Mouse (Mus musculus) lung, embryonic 16.5 days (tissue): ENCODE measurements at regions not wholly inside any gene's neighbourhood (a gene's known extent, or its start where the extent isn't known, plus 50 kb on each side); places are given as distances from the start of the nearest gene placed in this dataset.

Experiments
- ATAC-seq: fragments of 200-750 bp; cut with Nextera tagmentation; 2 replicates; pipeline ENCODE4 v1.8.0; 2017; ENCODE audit warnings: low read depth, mild to moderate bottlenecking, moderate library complexity
- H3K27ac ChIP-seq: fragments of 300-500 bp; sonication (generic); 2 replicates; pipeline ENCODE4 v1.5.1; 2014; ENCODE audit warnings: mild to moderate bottlenecking, control low read depth, low read length
- H3K27me3 ChIP-seq: fragments of 300-500 bp; sonication (generic); 2 replicates; pipeline ENCODE4 v1.6.1; 2014; ENCODE audit warnings: low read depth, low read length, mixed read lengths; ENCODE audit not compliant: control insufficient read depth, insufficient read depth
- H3K36me3 ChIP-seq: fragments of 300-500 bp; sonication (generic); 2 replicates; pipeline ENCODE4 v1.6.1; 2014; ENCODE audit warnings: low read length; ENCODE audit not compliant: control insufficient read depth, insufficient read depth
- H3K4me1 ChIP-seq: fragments of 300-500 bp; sonication (generic); replicated peaks from 2 replicates; pipeline ENCODE4 v1.6.1; 2014; ENCODE audit warnings: low read length, mixed read lengths; ENCODE audit not compliant: control insufficient read depth, insufficient read depth
- H3K4me2 ChIP-seq: fragments of 300-500 bp; sonication (generic); 2 replicates; pipeline ENCODE4 v1.6.1; 2014; ENCODE audit warnings: low read depth, low read length, control low read depth
- H3K4me3 ChIP-seq: fragments of 300-500 bp; sonication (generic); 2 replicates; pipeline ENCODE4 v1.5.1; 2014; ENCODE audit warnings: mild to moderate bottlenecking, low read length, control low read depth
- H3K9ac ChIP-seq: fragments of 300-500 bp; sonication (generic); 2 replicates; pipeline ENCODE4 v1.6.1; 2014; ENCODE audit warnings: low read length, control low read depth
- H3K9me3 ChIP-seq: fragments of 300-500 bp; sonication (generic); 2 replicates; pipeline ENCODE4 v1.6.1; 2016; ENCODE audit warnings: low read length; ENCODE audit not compliant: control insufficient read depth
- WGBS: fragments of 180-500 bp; shearing (Covaris S2); extraction: QIAGEN DNeasy Blood & Tissue Kit; methylation state at CpG from one replicate; pipeline ENCODE4 v1.1.7; 2014; 5-methylcytosine and 5-hydroxymethylcytosine counted together

DNA sequence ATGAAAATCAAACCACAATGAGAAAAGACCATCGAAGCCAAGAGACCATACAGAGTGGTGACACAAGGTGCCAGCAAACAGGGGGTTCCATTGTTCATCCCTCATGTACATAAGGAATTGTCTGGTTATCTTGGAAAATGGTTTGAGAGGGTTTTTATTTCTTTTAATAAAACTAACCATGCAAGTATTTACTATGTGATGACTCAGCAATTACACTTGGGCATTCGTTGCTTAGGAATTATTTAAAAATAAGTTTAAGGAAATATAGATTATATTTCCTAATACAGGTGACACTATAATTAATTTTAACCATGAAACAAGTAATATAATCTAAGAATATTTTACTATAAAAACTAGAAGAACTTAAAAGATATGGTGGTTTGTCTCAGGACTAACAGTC lies 218.7 kb upstream of the Gm11042 start:
- Histone ChIP-seq H3K9me3 (no peaks in the 10 kb centered on the region), H3K27me3 (no peaks in the 10 kb centered on the region), H3K4me2 (no peak overlapping the region), H3K36me3 (no peaks in the 10 kb centered on the region), H3K27ac (no peak overlapping the region), H3K4me3 (no peak overlapping the region), H3K9ac (no peak overlapping the region), H3K4me1 (0 out of 2 replicates have a peak, but pooled peaks cover 2% of the 10 kb centered on the region)
- WGBS: 74% methylated on average over 2 of the region's 2 CpGs
- ATAC-seq: no peak

DNA sequence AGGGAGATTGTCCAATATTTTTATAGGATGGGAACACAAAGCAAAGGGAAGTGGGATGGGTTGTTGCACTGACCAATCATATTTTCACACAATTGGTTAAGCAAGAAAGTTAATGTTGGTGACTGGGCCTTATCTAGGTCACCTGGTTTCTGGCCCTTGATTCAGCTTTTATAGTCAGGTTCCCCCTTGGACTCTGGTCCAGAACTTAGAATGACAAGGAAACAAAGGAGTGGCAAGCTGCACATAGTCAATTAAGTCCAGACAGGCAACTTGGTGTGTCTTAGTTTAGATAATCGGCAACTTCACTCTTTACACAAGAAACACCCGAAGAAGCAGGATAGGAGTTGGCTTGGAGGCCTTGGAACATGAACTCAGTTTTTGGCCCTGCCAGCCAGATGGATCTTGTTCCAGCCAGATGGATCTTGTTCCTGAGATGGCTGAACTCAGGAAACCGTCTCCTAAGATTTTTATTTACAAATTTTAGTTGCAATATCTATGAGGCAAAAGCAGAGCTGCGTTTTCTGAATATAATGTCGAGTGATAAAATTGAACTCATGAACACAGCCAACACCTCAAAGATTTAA lies 212.9 kb upstream of the Gm11042 start:
- no peak overlapping the region for H3K4me2 ChIP-seq
- no peak overlapping the region for H3K27ac ChIP-seq
- WGBS: 48% methylated on average over 5 of the region's 5 CpGs
- H3K27me3 ChIP-seq: no peaks in the 10 kb centered on the region
- H3K36me3 ChIP-seq: no peaks in the 10 kb centered on the region
- H3K9me3 ChIP-seq: no peaks in the 10 kb centered on the region
- no peak overlapping the region for H3K9ac ChIP-seq
- 0 out of 2 replicates have a peak, but pooled peaks cover 2% of the 10 kb centered on the region for H3K4me1 ChIP-seq
- H3K4me3 ChIP-seq: no peak overlapping the region
- peak; percentile 47; the same call in 1 of the 2 replicates for ATAC-seq

DNA sequence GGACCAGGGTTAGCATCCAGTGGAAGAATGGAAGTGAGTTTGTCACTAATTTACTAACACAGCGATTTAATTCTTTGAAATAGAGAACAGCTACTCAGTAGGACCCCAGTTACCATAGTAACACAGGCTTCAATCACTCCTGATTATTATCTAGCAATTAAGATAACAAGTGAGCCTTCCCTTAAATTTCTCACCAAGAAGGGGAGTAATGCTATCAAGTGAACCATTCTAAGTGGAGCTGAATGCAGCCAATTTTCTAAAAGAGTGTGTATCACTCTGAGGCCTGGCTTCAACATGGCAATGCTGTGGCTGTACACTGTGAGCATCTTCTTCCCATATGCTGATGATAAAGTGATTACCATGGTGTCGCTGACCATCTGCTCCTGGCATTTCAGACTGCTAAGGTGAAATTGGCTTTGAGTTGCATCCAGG lies 211.0 kb upstream of the Gm11042 start:
- no peak for ATAC-seq
- Histone ChIP-seq H3K4me1 (0 out of 2 replicates have a peak, but pooled peaks cover 2% of the 10 kb centered on the region), H3K9ac (no peak overlapping the region), H3K9me3 (no peaks in the 10 kb centered on the region), H3K36me3 (no peaks in the 10 kb centered on the region), H3K4me2 (no peak overlapping the region), H3K27ac (no peak overlapping the region), H3K27me3 (no peaks in the 10 kb centered on the region), H3K4me3 (no peak overlapping the region)
- WGBS: 57% methylated on average over 2 of the region's 2 CpGs

DNA sequence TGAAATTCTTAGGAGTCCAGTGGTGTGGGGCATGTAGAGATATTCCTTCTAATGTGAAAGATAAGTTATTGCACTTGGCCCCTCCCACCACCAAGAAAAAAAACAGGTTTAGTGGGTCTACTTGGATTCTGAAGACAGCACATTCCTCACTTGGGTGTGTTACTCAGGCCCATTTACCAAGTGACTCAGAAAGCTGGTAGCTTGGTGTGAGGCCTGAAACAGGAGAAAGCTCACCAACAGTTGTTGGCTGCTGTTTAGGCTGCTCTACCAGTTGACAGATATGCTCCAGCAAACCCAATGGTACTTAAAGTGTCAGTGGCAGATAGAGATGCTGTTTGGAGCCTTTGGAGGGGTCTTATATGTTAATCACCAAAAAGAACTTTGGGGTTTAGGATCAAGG lies 207.8 kb upstream of the Gm11042 start:
- Histone ChIP-seq H3K9me3 (no peaks in the 10 kb centered on the region), H3K36me3 (no peaks in the 10 kb centered on the region), H3K4me2 (no peak overlapping the region), H3K4me3 (no peak overlapping the region), H3K9ac (no peak overlapping the region), H3K27me3 (no peaks in the 10 kb centered on the region), H3K27ac (no peak overlapping the region), H3K4me1 (no peaks in the 10 kb centered on the region)
- no peak for ATAC-seq

DNA sequence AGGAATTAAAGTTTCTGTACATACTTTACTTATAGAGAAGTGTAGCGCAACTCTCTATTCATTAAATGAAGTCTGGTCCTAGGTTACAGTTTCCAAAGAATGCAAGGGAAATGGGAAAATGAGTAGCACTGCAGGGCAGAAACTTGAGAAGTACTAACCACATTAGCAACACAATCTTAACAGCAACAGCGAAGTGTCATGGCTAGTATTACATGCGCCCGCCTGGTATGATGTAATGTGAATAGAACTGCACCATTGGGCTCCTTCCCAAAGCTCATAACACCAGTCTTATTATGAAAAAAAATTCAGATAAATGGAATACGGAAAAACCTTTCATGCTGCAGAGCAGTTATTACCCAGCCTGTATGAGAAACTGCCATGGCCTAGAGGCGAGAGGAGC lies 201.8 kb upstream of the Gm11042 start:
- Histone ChIP-seq H3K9ac (no peak overlapping the region), H3K36me3 (no peaks in the 10 kb centered on the region), H3K4me2 (no peak overlapping the region), H3K27me3 (no peaks in the 10 kb centered on the region), H3K4me1 (no peaks in the 10 kb centered on the region), H3K9me3 (no peaks in the 10 kb centered on the region), H3K27ac (no peak overlapping the region), H3K4me3 (no peak overlapping the region)
- no peak for ATAC-seq
- 88% methylated on average over 6 of the region's 6 CpGs for WGBS

DNA sequence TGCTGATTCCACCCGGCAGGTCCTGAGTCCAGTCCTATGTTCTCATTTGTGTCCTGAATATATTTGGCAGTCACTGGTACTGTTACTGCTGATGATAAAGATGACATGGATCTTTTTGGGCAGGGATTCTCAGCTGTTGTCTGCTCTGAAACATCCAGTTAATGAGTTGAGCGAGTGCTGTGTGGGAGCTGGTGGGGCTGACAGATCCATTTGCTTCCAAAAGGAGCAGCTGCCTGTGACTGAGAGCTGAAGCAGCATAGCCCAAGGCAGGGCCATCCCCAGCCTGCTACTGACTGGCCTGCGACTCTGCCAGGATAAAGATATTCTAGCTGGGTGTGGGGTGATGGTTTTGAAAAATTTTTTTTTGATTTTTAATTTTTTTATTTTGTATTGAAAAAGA lies 200.3 kb upstream of the Gm11042 start:
- 50% methylated on average over 3 of the region's 3 CpGs for WGBS
- Histone ChIP-seq H3K27ac (no peak overlapping the region), H3K4me3 (no peak overlapping the region), H3K27me3 (no peaks in the 10 kb centered on the region), H3K9me3 (no peaks in the 10 kb centered on the region), H3K4me1 (no peaks in the 10 kb centered on the region), H3K36me3 (no peaks in the 10 kb centered on the region), H3K4me2 (no peak overlapping the region), H3K9ac (no peak overlapping the region)
- no peak for ATAC-seq

DNA sequence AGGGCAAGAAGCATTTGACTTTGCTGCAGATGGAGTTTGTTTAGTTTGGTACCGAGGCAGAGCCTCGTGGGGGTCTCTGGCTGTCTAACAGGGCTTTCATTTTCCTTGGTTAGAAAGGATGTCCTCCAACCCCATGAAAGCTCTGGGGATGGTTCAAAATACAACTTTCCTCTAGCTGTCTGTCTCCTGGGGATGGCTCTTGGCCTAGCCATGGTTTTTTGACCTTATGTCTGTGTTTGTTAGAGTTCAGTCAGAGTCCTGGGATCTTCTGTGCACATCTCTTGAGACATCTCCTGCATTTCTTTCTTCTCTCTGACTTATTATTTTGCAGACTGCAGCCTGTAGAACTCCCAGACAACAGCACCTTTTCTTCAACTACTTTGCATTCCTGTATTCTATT lies 186.6 kb upstream of the Gm11042 start:
- ATAC-seq: no peak
- H3K4me1 ChIP-seq: no peaks in the 10 kb centered on the region
- no peaks in the 10 kb centered on the region for H3K36me3 ChIP-seq
- H3K27me3 ChIP-seq: no peaks in the 10 kb centered on the region
- no peak overlapping the region for H3K27ac ChIP-seq
- no peak overlapping the region for H3K9ac ChIP-seq
- H3K4me2 ChIP-seq: no peak overlapping the region
- H3K9me3 ChIP-seq: no peaks in the 10 kb centered on the region
- H3K4me3 ChIP-seq: no peak overlapping the region
- WGBS: 54% methylated on average over 2 of the region's 2 CpGs

DNA sequence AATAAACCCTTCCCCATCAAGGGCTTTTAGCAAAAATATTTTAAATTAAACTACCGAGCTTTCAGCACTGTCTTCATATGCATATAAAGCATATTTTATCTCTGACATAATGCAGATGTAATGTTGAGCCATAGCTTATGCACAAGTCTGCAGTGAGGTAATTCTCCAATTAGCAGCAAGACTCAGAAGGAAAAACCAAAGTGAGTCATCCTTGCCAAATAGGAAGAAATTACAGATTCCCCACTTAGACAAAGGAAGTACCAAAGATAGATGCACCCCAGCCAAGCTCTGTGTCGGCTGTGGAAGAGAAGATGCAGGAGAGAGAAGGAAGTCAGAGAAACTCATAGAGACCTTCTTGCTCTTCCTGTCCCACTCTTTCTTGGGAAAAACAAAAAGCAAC lies 161.4 kb upstream of the Gm11042 start:
- no peak overlapping the region for H3K27ac ChIP-seq
- no peak overlapping the region for H3K4me3 ChIP-seq
- no peaks in the 10 kb centered on the region for H3K9me3 ChIP-seq
- no peak for ATAC-seq
- no peaks in the 10 kb centered on the region for H3K36me3 ChIP-seq
- no peaks in the 10 kb centered on the region for H3K4me1 ChIP-seq
- H3K27me3 ChIP-seq: no peaks in the 10 kb centered on the region
- WGBS: 50% methylated on average over 2 of the region's 2 CpGs
- H3K4me2 ChIP-seq: no peak overlapping the region
- H3K9ac ChIP-seq: no peak overlapping the region

DNA sequence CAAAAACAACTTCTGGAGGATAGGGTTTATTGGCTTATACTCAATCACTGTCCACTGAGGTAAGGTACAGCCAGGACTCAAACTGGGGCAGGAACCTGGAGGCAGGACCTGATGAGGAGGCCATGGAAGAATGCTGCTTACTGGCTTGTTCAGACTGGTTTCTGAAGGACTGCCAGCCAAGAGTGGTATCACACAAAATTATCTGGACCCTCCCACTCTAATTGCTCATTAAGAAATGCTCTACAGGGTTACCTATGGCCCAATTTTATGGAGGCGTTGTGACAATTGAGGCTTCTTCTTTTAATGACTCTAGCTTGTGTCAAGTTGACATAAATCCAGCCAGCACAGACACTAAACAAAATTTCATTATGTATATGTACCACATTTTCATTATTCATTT lies 158.5 kb upstream of the Gm11042 start:
- Histone ChIP-seq H3K4me2 (no peak overlapping the region), H3K4me1 (no peaks in the 10 kb centered on the region), H3K9me3 (no peaks in the 10 kb centered on the region), H3K36me3 (no peaks in the 10 kb centered on the region), H3K27me3 (no peaks in the 10 kb centered on the region), H3K27ac (no peak overlapping the region), H3K4me3 (no peak overlapping the region), H3K9ac (no peak overlapping the region)
- WGBS: 76% methylated on average over 1 of the region's 1 CpGs
- ATAC-seq: no peak

DNA sequence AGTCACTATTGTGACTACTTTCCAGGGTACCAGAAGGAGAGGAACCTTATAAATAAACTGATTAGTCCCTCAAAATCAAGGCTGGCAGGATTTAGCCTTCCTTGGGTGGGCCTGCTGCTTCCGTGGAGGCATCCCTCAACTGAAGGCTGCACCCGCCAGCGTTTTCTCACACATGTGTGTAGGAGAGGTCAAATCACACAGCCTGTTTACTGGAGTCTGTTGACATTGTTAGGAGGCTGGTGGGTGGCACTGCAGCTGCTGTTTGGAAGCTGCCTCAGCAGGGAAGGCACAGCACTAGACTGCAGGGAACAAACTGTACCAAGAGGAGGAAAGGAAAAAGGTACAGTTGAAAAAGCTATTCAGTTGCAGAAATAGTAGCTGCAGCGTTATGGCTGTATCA lies 142.3 kb upstream of the Gm11042 start:
- 16% methylated on average over 4 of the region's 4 CpGs for WGBS
- no peaks in the 10 kb centered on the region for H3K36me3 ChIP-seq
- ATAC-seq: no peak
- no peaks in the 10 kb centered on the region for H3K4me1 ChIP-seq
- H3K27me3 ChIP-seq: no peaks in the 10 kb centered on the region
- no peaks in the 10 kb centered on the region for H3K9me3 ChIP-seq
- no peak overlapping the region for H3K9ac ChIP-seq
- no peak overlapping the region for H3K4me3 ChIP-seq
- no peak overlapping the region for H3K27ac ChIP-seq
- no peak overlapping the region for H3K4me2 ChIP-seq
